Mouse (Mus musculus) layer of hippocampus, postnatal 25 days (tissue): ENCODE data around the gene Zfp207. TPM values are rescaled to one million over a fixed set of nuclear protein-coding genes. Genes with fewer than 3 reads are reported as not detected.

Experiments
- total RNA-seq, 2 experiments: library from RNA; stranded (reverse); gene quantifications; 2 replicates each; pipeline ENCODE4 v1.2.3; 2021

The Zfp207 gene
- total RNA-seq, 2 experiments from 2014 or later: 133 to 153 TPM

Other genes with a start within 250 kb of the Zfp207 start
- gene Tefm, start 241.1 kb upstream of the Zfp207 start, total RNA-seq: 10 to 100 TPM in 1 of 2 experiments, 1 to 10 TPM in 1; 9.2 to 10.8 TPM
- 1 to 10 TPM; 7.0 to 7.4 TPM for gene Adap2, start 229.2 kb upstream of the Zfp207 start, total RNA-seq
- gene Rnf135, start 199.4 kb upstream of the Zfp207 start, total RNA-seq: 1 to 10 TPM; 3.5 to 3.9 TPM
- 10 to 100 TPM; 68.2 to 71.2 TPM for gene Rhot1, start 174.3 kb upstream of the Zfp207 start, total RNA-seq
- 10 to 100 TPM; 27.4 to 28.3 TPM for gene Rhbdl3, start 82.4 kb upstream of the Zfp207 start, total RNA-seq
- 10 to 100 TPM; 48.6 to 53.0 TPM for gene 5730455P16Rik, start 5.2 kb upstream of the Zfp207 start, total RNA-seq
- gene Psmd11, start 45.3 kb downstream of the Zfp207 start, total RNA-seq: 10 to 100 TPM; 91.5 to 93.1 TPM
- gene Cdk5r1, start 93.7 kb downstream of the Zfp207 start, total RNA-seq: 100 to 1,000 TPM; 233 to 240 TPM